Mouse (Mus musculus) mature B cell (primary cell): ENCODE measurements around the gene Hsph1.

ENCODE experiments used
- in situ Hi-C: fragments of 300-500 bp; cut with MboI; formaldehyde crosslinking; loops from 2 replicates; pipeline ENCODE4 v1.14.3; 2019

Hsph1 gene

DNA sequence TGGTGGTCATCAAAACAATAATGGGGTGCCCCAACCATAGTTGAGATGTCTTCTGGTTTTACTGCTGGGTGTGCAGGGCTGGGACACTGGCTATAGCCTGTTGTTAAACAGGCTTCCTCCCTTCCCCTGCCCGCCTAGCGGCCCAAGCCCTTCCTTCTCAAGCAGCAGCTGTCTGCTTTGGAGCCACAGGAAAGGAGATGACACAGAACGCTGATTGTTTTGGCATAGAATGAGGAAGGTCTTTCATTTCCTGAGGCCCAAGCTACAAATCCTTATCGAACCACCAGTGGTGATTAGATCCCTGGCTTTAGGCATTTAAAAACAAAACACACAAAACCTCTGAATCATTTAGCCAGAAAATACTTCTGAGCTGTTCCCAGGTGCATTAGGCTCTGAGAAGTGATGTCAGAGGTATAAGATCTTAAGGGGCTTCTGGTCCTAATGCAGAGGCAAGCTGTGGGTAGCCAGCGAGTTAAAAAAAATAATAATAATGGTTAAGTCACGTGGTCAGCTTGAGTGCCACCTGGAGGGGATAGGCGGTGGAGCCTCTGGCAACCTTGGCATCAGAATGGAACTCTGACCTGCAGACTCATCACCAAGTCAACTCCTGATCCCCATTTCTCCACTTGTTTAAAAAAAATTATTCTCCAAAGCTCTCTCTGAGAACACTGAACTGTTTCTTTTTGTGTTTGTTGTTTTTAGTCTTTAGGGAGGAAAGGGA is 47.2 kb downstream of the Hsph1 start:
- in situ Hi-C loops, result no loop called here

DNA sequence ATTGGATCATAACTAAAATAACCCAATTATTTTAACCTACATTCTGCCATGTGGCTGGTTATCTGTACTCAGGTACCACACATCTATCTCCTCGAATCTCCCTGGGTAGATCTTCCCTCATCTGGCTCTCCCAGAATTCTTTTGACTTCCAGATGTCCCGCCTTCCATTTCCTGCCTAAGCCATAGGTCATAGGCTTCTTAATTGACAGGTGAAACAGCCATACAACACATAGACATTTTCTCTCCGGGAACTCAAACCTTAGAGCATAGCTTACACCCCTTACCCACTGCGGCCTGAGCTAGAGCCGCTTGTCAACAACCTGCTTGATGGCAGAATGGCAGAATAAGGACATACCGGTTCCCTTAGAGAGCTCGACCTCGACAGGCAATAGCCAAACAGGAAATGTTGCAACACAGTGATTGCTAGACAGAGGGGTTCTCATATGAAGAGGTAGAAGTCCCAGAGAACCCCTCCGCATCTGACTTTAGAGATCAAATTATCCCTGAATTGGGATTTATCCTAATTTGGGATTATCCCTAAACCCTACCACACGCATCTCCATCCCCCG is 48.8 kb downstream of the Hsph1 start:
- in situ Hi-C loops, result no loop called here

DNA sequence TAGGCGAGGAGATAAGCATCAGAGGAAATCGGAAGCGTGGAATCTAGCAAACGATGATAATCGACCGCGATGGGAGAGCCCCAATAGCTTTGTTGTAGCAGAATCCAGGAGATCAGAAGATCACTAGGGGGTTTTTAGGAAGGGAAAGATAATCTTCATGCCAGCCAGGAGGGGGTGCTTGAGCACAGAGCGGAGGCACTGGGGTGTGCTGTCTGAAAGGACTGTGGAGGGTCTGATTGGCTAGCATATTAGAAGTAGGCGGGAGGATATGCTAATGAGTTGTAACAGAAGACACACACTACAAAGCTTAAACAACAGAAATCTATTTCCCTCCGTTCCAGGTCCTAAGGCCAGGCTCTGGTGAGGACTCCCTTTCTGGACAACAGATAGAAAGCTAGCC is 50.3 kb downstream of the Hsph1 start:
- in situ Hi-C loops, result no loop called here

DNA sequence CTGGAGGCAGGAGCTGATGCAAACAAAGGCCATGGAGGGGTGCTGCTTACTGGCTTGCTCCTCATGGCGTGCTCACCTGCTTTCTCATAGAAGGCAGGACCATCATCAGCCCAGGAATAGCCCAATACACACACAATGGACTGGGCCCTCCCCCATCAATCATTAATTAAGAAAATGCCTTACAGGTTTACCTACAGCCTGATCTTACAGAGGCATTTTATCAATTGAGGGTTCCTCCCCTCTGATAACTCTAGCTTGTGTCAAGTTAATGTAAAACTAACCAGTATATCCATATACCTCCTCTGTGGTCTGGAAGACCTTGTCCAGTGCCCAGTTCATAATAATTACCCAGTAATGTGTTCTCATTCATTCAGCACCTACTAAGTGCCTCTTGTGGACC is 50.9 kb downstream of the Hsph1 start:
- in situ Hi-C loops, result no loop called here

DNA sequence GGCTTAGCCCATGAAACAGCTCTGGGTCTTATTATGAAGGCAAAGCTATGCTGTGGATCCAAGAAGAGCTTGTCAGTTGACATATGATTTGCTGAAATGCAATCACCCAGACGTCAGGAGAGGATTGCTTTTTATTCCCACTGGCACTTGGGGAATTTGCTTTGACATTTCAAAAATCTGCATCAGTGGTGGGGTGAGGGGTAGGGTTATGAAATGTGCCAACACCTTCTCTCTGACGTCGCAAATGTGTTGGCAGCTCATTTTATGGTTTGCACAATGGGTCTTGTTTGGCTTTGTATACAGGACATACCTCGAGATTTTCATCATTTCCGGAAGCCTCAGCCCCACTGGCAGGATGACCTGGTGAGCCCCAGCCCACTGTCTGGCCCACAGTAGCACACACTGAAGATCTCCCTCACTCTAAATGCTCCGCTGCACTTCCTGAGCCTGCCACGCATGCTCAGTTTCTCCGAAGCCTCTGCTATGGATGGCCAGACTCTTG is 52.0 kb downstream of the Hsph1 start:
- in situ Hi-C loops, result no loop called here

DNA sequence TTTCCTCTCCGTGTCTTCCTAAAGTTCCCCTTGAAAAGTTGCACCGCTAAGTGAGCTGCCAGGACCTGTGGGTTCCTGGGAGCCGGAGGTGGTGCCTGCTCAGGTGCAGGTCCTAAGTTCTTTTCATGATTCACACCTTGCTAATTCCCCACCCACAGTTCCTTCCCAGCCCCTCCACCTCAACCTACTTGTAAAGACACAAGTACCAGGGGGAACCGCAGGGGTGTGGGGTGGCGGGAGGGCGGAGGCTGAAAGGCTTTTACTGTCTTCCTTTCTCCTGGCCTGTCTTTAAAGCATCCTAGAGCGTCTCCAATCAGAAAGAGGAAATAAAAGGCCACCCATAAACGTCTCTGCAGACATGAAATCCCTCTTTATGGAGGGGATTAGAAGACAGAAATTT is 52.7 kb downstream of the Hsph1 start:
- in situ Hi-C loops, result no loop called here

DNA sequence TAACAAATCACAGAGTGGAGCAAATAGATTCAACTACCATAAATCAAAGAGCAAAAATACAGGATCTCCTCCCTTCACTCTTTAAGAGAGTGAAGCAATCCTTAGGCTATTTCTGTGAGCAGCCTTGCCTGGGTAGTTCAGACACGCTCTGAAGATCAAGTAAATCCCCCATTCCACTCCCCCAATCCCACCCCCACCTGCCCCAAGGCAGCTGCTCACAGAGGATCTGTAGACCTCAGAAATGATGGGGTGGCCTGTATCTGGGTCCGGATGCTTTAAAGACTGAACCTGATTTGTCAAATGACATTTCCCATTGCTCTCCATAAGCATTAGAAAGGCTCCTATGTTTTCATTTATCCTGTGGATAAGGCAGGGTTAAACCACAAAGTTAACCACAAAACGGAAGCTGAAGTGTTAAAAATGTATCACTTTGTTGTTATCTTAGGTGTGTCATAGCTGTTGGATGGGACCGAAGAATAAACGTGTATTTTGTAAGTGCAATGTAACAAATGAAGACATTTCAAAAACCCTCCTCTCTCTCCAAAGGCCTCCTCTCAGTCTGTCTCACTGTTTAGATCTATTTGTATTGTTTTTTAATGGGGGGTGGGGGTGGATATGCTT is 53.4 kb downstream of the Hsph1 start:
- in situ Hi-C loops, result no loop called here

DNA sequence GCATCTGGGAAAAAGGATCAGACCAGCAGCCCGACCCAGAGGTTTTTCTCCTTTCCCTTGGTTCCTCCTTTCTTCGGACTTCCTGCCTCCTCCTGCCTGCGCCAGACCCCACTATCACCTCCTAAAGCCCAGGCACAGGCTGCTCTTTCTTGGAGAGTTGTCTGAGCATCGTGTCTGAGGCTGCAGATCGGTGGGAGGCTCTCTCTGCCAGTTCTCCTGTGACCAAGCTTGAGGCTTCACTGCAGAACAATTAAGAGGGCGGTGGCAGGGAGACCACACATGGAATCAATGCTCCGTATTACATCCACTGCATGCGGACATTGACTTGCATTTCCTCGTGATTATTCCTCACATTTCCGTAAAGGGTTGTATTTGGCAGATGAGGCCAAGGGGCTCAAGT is 58.7 kb downstream of the Hsph1 start:
- in situ Hi-C loops, result no loop called here

DNA sequence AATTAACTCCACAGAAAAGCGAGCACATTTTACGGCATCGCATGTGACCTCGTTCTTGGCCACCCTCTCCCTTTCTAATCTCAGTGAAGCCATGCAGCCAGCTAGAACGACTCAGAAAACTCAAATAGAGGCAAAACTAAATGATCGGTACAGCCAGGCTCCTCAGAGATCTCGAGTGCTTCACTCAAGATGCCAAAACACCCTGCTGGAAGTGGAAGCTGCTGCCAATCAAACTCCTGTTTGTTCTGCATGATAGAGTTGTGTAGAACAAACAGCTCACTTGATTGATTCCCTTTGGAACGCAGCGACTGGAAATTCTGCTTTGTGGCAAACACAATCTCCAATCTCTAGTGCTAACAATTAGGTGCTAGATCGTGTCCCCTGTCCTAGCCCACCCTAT is 59.2 kb downstream of the Hsph1 start:
- in situ Hi-C loops, result no loop called here

DNA sequence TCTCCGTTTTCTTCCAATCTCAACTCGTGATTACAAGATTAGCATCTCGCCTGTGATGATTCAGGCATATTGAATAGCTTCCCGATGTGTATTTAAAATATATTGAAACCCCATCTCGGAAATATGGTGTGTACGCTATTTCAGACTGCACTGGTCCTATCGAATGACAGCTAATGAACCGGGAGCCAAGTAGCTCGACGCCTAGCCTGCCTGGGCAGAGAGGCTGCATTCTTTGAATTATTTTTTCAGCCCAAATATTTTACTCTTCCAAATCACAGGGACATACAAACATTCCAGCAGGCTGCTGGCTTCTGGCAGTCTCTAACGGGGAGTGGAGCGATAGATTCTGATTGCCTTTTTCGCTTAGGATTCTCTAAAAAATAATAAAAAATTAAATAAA is 67.2 kb downstream of the Hsph1 start:
- in situ Hi-C loops, result no loop called here

DNA sequence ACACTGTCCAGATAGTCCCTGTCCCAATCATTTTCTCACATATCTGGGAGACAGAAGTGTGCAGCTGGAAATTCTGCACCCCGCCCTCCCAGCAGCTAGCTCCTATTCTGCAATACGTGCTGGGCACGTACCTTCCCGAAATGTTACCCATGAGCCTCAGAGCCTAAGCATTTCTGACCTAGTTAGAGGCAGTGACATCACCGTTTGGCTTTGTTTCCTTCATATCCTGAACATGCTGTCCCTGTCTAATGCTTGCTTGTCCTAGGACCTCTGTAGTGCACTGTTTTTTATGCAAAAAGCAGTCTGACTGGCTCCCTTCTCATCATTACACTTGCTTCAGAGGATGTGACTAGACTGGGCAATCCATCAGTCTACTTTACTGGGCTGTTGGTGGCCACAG is 69.2 kb downstream of the Hsph1 start:
- in situ Hi-C loops, result no loop called here

DNA sequence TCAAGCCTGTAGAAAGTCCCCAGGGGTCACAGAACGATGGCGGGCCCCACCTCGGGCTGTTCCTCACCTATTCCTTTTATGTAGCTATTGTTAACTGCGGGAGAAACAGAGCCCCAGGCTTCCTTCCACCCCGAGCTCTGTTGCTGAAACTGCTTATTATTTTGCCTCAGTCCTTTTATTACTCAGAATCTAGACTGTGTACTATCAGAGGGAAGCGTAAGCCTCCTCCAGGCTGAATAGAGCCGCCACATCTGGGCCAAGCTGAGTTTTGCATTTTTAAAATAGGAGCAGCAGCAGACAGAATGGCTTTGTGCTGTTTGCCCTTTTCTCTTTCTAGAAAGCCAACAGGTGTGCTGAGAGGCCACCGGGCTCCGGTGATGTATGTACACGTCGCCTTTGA is 70.2 kb downstream of the Hsph1 start:
- in situ Hi-C loops, result no loop called here
